In genomic region chr13:23516822-23517602, GRCm38 (mm10) we compare ENCODE assay signal across 7 mouse cellular contexts. TPM values are rescaled to one million over a fixed set of nuclear protein-coding genes. Genes with fewer than 3 reads are reported as not detected.
A peak's percentile ranks its signal among the peaks of the same experiment; 100 is the strongest.
DNase-seq lines count a peak whose midpoint lies in the region; ATAC-seq and TF ChIP-seq lines count a peak whose summit lies in the region.

No protein-coding gene starts in this region.

- no peaks in the 10 kb centered on the region for H3K36me3 ChIP-seq in hindbrain, embryonic 16.5 days (ENCODE audit: control insufficient read depth, insufficient read depth, low read length)

- intact Hi-C loops in gastrocnemius, adult 2 months (cut with DNase I) = loop anchor here (2.0 to 10.0 kb wide), 3 partner anchors 70 to 1572 kb away; partner anchors contain the start of gene Zfp184
- intact Hi-C loops in left cerebral cortex, postnatal 36 days (cut with DNase I) = loop anchor here (5.0 kb wide), 1 partner anchor 1495 kb away; no protein-coding TSS in a partner anchor

- ATAC-seq in hindbrain, embryonic 16.5 days = peak; percentile 70; the same call in 1 of the 2 replicates

- H3K9me3 ChIP-seq in hindbrain, embryonic 16.5 days (ENCODE audit: control insufficient read depth, low read length) = no peaks in the 10 kb centered on the region

- H3K27me3 ChIP-seq in hindbrain, embryonic 16.5 days (replicated peaks; ENCODE audit: control insufficient read depth, insufficient read depth, low read length) = no peaks in the 10 kb centered on the region

- peak; percentile 75 for DNase-seq in T-cell, adult 2 months (ENCODE audit: low spot score)
- peak; percentile 84 to 91 for DNase-seq in cerebellum, postnatal 10 days
- peak; percentile 71 for DNase-seq in gastrocnemius, adult 2 months
- peak; percentile 70 to 76 for DNase-seq in left cerebral cortex, postnatal 36 days (ENCODE audit: low spot score in 2 of 2)
- DNase-seq in mesoderm, embryonic 11.5 days (ENCODE audit: low read depth, low spot score) = peak; percentile 79
- peak; percentile 68 for DNase-seq in spleen, adult 12 weeks (ENCODE audit: low spot score)

- TF ChIP-seq CTCF in gastrocnemius, adult 2 months (IDR thresholded peaks at IDR 0.05) = no peak

- 1% methylated on average over 19 of the region's 19 CpGs for WGBS in hindbrain, embryonic 16.5 days

- peak overlapping the region; percentile 78 for H3K4me2 ChIP-seq in hindbrain, embryonic 16.5 days (ENCODE audit: low read length)

- peak overlapping the region; percentile 47; the same call in 1 of the 2 replicates for H3K9ac ChIP-seq in hindbrain, embryonic 16.5 days (ENCODE audit: low read depth, low read length)

- peak overlapping the region; percentile 82 for H3K27ac ChIP-seq in gastrocnemius, adult 2 months
- peak overlapping the region; percentile 64; the same call in 1 of the 2 replicates for H3K27ac ChIP-seq in hindbrain, embryonic 16.5 days (ENCODE audit: low read depth, low read length)

- H3K4me1 ChIP-seq in hindbrain, embryonic 16.5 days (ENCODE audit: control insufficient read depth, insufficient read depth, low read depth, low read length) = peaks cover 2% of the 10 kb centered on the region; the same call in 1 of the 2 replicates

- H3K4me3 ChIP-seq in gastrocnemius, adult 2 months = peak overlapping the region; percentile 78
- H3K4me3 ChIP-seq in hindbrain, embryonic 16.5 days (ENCODE audit: low read length) = peak overlapping the region; percentile 45

RNA-seq across cellular contexts. Expression of gene Hist1h4h, which starts 13.8 kb away (rescaled TPM):
- 100 to 1,000 TPM; 131 to 139 TPM for total RNA-seq in gastrocnemius, adult 2 months (2021)
- 2.6 and 2.7 TPM in 2 replicates for polyA plus RNA-seq in hindbrain, embryonic 16.5 days (2015; fragmentation: Nextera tagmentation; extraction: Ambion mirVana)
- total RNA-seq in left cerebral cortex, postnatal 36 days (2021) = 100 to 1,000 TPM; 319 to 326 TPM

RNA-seq across cellular contexts. Expression of gene Hist1h2af, which starts 16.7 kb away (rescaled TPM):
- 1 to 10 TPM in 1 of 2 experiments, not detected in 1; 2.0 TPM for total RNA-seq in gastrocnemius, adult 2 months (2021)
- polyA plus RNA-seq in hindbrain, embryonic 16.5 days (2015; fragmentation: Nextera tagmentation; extraction: Ambion mirVana) = not detected in 2 replicates
- 1 to 10 TPM; 6.2 to 7.0 TPM for total RNA-seq in left cerebral cortex, postnatal 36 days (2021)

RNA-seq across cellular contexts. Expression of gene Hist1h3g, which starts 18.2 kb away (rescaled TPM):
- not detected for total RNA-seq in gastrocnemius, adult 2 months (2021)
- polyA plus RNA-seq in hindbrain, embryonic 16.5 days (2015; fragmentation: Nextera tagmentation; extraction: Ambion mirVana) = 0.66 TPM in 1 of 2 replicates, not detected in the other
- total RNA-seq in left cerebral cortex, postnatal 36 days (2021) = 1 to 10 TPM; 3.6 to 4.6 TPM

RNA-seq across cellular contexts. Expression of gene Hist1h2bh, which starts 26.2 kb away (rescaled TPM):
- 1 to 10 TPM in 1 of 2 experiments, under 1 TPM in 1; 0.94 to 1.0 TPM for total RNA-seq in gastrocnemius, adult 2 months (2021)
- 0.16 and 0.29 TPM in 2 replicates for polyA plus RNA-seq in hindbrain, embryonic 16.5 days (2015; fragmentation: Nextera tagmentation; extraction: Ambion mirVana)
- total RNA-seq in left cerebral cortex, postnatal 36 days (2021) = 1 to 10 TPM in 1 of 2 experiments, under 1 TPM in 1; 0.79 to 1.2 TPM

RNA-seq across cellular contexts. Expression of gene Hist1h3f, which starts 26.8 kb away (rescaled TPM):
- total RNA-seq in gastrocnemius, adult 2 months (2021) = 1 to 10 TPM; 2.9 to 4.0 TPM
- not detected in 2 replicates for polyA plus RNA-seq in hindbrain, embryonic 16.5 days (2015; fragmentation: Nextera tagmentation; extraction: Ambion mirVana)
- total RNA-seq in left cerebral cortex, postnatal 36 days (2021) = 10 to 100 TPM; 17.9 to 18.2 TPM

Comparison
In these comparisons a context has a peak if more than half of its experiments do, and no peak if none do; other contexts are left out.
1. Peak in every context shown above with its lines: DNase-seq, ATAC-seq, H3K4me3 ChIP-seq and H3K27ac ChIP-seq.